Comparison of ENCODE assay signal across 10 mouse cellular contexts in genomic region chr14:120312661-120313406, GRCm38 (mm10). TPM values are rescaled to one million over a fixed set of nuclear protein-coding genes. Genes with fewer than 3 reads are reported as not detected.
DNase-seq lines count a peak whose midpoint lies in the region; ATAC-seq lines count a peak whose summit lies in the region.
"Had no signal": no experiment of that assay in that cellular context is flagged by ENCODE, and none has a peak within 500 bp of the region (broad histone marks: within the 10 kb centered on the region; RNA-seq: fewer than 3 reads in every experiment).

No protein-coding gene starts in this region.

- DNase-seq in kidney, postnatal 4 days = no peak
- DNase-seq in liver, embryonic 11.5 days (ENCODE audit: low spot score) = no peak
- no peak for DNase-seq in hindbrain, embryonic 11.5 days (ENCODE audit: low spot score)
- no peak for DNase-seq in urinary bladder, postnatal 10 days (ENCODE audit: low spot score)

- no peak overlapping the region for H3K4me3 ChIP-seq in kidney, embryonic 15.5 days (replicated peaks)
- no peak overlapping the region for H3K4me3 ChIP-seq in embryonic facial prominence, embryonic 13.5 days
- no peak overlapping the region for H3K4me3 ChIP-seq in liver, embryonic 11.5 days (ENCODE audit: low read depth, low read length)
- no peak overlapping the region for H3K4me3 ChIP-seq in stomach, embryonic 15.5 days (replicated peaks)
- H3K4me3 ChIP-seq in hindbrain, embryonic 11.5 days (ENCODE audit: low read depth, low read length) = no peak overlapping the region
- H3K4me3 ChIP-seq: midbrain, embryonic 12.5 days had no signal

- H3K4me1 ChIP-seq in kidney, embryonic 15.5 days = peaks cover 34% of the 10 kb centered on the region
- peaks cover 53% of the 10 kb centered on the region for H3K4me1 ChIP-seq in embryonic facial prominence, embryonic 13.5 days
- H3K4me1 ChIP-seq in liver, embryonic 11.5 days (replicated peaks; ENCODE audit: control insufficient read depth, insufficient read depth, low read length) = peaks cover 23% of the 10 kb centered on the region
- H3K4me1 ChIP-seq in stomach, embryonic 15.5 days = peaks cover 44% of the 10 kb centered on the region; the same call in 1 of the 2 replicates
- H3K4me1 ChIP-seq in hindbrain, embryonic 11.5 days (replicated peaks; ENCODE audit: control insufficient read depth, insufficient read depth, low read length) = no peaks in the 10 kb centered on the region

- no peak overlapping the region for H3K9ac ChIP-seq in kidney, embryonic 15.5 days
- H3K9ac ChIP-seq in embryonic facial prominence, embryonic 13.5 days = no peak overlapping the region
- no peak overlapping the region for H3K9ac ChIP-seq in liver, embryonic 11.5 days (ENCODE audit: low read depth, low read length)
- no peak overlapping the region for H3K9ac ChIP-seq in stomach, embryonic 15.5 days
- H3K9ac ChIP-seq in hindbrain, embryonic 11.5 days (ENCODE audit: low read depth, low read length) = no peak overlapping the region
- H3K9ac ChIP-seq: midbrain, embryonic 12.5 days had no signal

- H3K4me2 ChIP-seq in kidney, embryonic 15.5 days = no peak overlapping the region
- no peak overlapping the region for H3K4me2 ChIP-seq in embryonic facial prominence, embryonic 13.5 days
- no peak overlapping the region for H3K4me2 ChIP-seq in liver, embryonic 11.5 days
- peak overlapping the region; percentile 27 for H3K4me2 ChIP-seq in stomach, embryonic 15.5 days
- H3K4me2 ChIP-seq in hindbrain, embryonic 11.5 days (replicated peaks; ENCODE audit: low read depth, low read length) = no peak overlapping the region
- H3K4me2 ChIP-seq: midbrain, embryonic 12.5 days had no signal

- WGBS in kidney, embryonic 15.5 days = 75% methylated on average over 12 of the region's 12 CpGs
- 59% methylated on average over 12 of the region's 12 CpGs for WGBS in embryonic facial prominence, embryonic 13.5 days
- WGBS in liver, embryonic 11.5 days = 67% methylated on average over 12 of the region's 12 CpGs
- 63% methylated on average over 12 of the region's 12 CpGs for WGBS in stomach, embryonic 15.5 days
- WGBS in hindbrain, embryonic 11.5 days = 91% methylated on average over 12 of the region's 12 CpGs

- 0 out of 2 replicates have a peak, but pooled peaks have one; percentile 23 for ATAC-seq in kidney, embryonic 15.5 days (replicated peaks; ENCODE audit: low FRiP score)
- 0 out of 2 replicates have a peak, but pooled peaks have one; percentile 27 for ATAC-seq in embryonic facial prominence, embryonic 13.5 days (ENCODE audit: insufficient number of reproducible peaks, insufficient read depth, low FRiP score, low TSS enrichment, low read depth)
- ATAC-seq in liver, embryonic 11.5 days (replicated peaks; ENCODE audit: low FRiP score) = peak; percentile 31; the same call in 1 of the 2 replicates
- ATAC-seq in stomach, embryonic 15.5 days (ENCODE audit: insufficient read depth, low FRiP score, low read depth) = peak; percentile 91
- no peak for ATAC-seq in hindbrain, embryonic 11.5 days (ENCODE audit: low FRiP score)
- ATAC-seq: forebrain, embryonic 16.5 days; Patski had no signal

- H3K27ac ChIP-seq in kidney, embryonic 15.5 days = 0 out of 2 replicates have a peak overlapping the region, but pooled peaks have one; percentile 6
- H3K27ac ChIP-seq in embryonic facial prominence, embryonic 13.5 days = peak overlapping the region; percentile 66
- H3K27ac ChIP-seq in liver, embryonic 11.5 days (ENCODE audit: low read depth, low read length) = no peak overlapping the region
- H3K27ac ChIP-seq in stomach, embryonic 15.5 days = peak overlapping the region; percentile 88
- no peak overlapping the region for H3K27ac ChIP-seq in hindbrain, embryonic 11.5 days (ENCODE audit: low read depth, low read length)
- H3K27ac ChIP-seq: midbrain, embryonic 12.5 days had no signal

- no peaks in the 10 kb centered on the region for H3K27me3 ChIP-seq in kidney, embryonic 15.5 days
- H3K27me3 ChIP-seq in embryonic facial prominence, embryonic 13.5 days = no peaks in the 10 kb centered on the region
- H3K27me3 ChIP-seq in liver, embryonic 11.5 days (replicated peaks; ENCODE audit: control insufficient read depth, insufficient read depth, low read length) = no peaks in the 10 kb centered on the region
- no peaks in the 10 kb centered on the region for H3K27me3 ChIP-seq in stomach, embryonic 15.5 days (replicated peaks)
- H3K27me3 ChIP-seq in hindbrain, embryonic 11.5 days (ENCODE audit: control insufficient read depth, insufficient read depth, low read length) = no peaks in the 10 kb centered on the region
- H3K27me3 ChIP-seq: midbrain, embryonic 12.5 days; Patski had no signal

- H3K9me3 ChIP-seq in kidney, embryonic 15.5 days (replicated peaks) = no peaks in the 10 kb centered on the region
- no peaks in the 10 kb centered on the region for H3K9me3 ChIP-seq in embryonic facial prominence, embryonic 13.5 days
- no peaks in the 10 kb centered on the region for H3K9me3 ChIP-seq in liver, embryonic 11.5 days (ENCODE audit: control insufficient read depth, low read length)
- H3K9me3 ChIP-seq in stomach, embryonic 15.5 days = no peaks in the 10 kb centered on the region
- H3K9me3 ChIP-seq in hindbrain, embryonic 11.5 days (ENCODE audit: control insufficient read depth, low read length) = no peaks in the 10 kb centered on the region
- H3K9me3 ChIP-seq: midbrain, embryonic 12.5 days had no signal

- H3K36me3 ChIP-seq in kidney, embryonic 15.5 days = peaks cover 8% of the 10 kb centered on the region; the same call in 1 of the 2 replicates
- peaks cover 21% of the 10 kb centered on the region for H3K36me3 ChIP-seq in embryonic facial prominence, embryonic 13.5 days
- no peaks in the 10 kb centered on the region for H3K36me3 ChIP-seq in liver, embryonic 11.5 days (ENCODE audit: control insufficient read depth, insufficient read depth, low read length)
- no peaks in the 10 kb centered on the region for H3K36me3 ChIP-seq in stomach, embryonic 15.5 days
- H3K36me3 ChIP-seq in hindbrain, embryonic 11.5 days (ENCODE audit: control insufficient read depth, insufficient read depth, low read length) = no peaks in the 10 kb centered on the region
- H3K36me3 ChIP-seq: midbrain, embryonic 12.5 days had no signal

RNA-seq across cellular contexts. Expression of gene Mbnl2, which starts 37.4 kb away (rescaled TPM):
- polyA plus RNA-seq in kidney, embryonic 15.5 days (2015; fragmentation: Nextera tagmentation; extraction: Ambion mirVana) = 91.4 and 91.7 TPM in 2 replicates
- polyA plus RNA-seq in embryonic facial prominence, embryonic 13.5 days (2015; fragmentation: Nextera tagmentation; extraction: Ambion mirVana) = 146 and 173 TPM in 2 replicates
- polyA plus RNA-seq in liver, embryonic 11.5 days (2014; fragmentation: Nextera tagmentation; extraction: Ambion mirVana) = 38.2 and 40.0 TPM in 2 replicates
- 109 and 116 TPM in 2 replicates for polyA plus RNA-seq in stomach, embryonic 15.5 days (2015; fragmentation: Nextera tagmentation; extraction: Ambion mirVana)
- 44.7 and 50.1 TPM in 2 replicates for polyA plus RNA-seq in hindbrain, embryonic 11.5 days (2014; fragmentation: Nextera tagmentation; extraction: Ambion mirVana)

Comparison
In these comparisons a context has a peak if more than half of its experiments do, and no peak if none do; other contexts are left out.
1. H3K27ac ChIP-seq: peak in kidney, embryonic 15.5 days (single experiment), embryonic facial prominence, embryonic 13.5 days (single experiment) and stomach, embryonic 15.5 days (single experiment); none in liver, embryonic 11.5 days (single experiment) and hindbrain, embryonic 11.5 days (single experiment).